Mouse (Mus musculus) hindbrain, embryonic 15.5 days (tissue): Measurements from ENCODE around the gene Prkn. TPM values are rescaled to one million over a fixed set of nuclear protein-coding genes. Genes with fewer than 3 reads are reported as not detected.
A peak's percentile ranks its signal among the peaks of the same experiment; 100 is the strongest.

ENCODE experiments used
- ATAC-seq: fragments of 200-750 bp; cut with Nextera tagmentation; 2 replicates; pipeline ENCODE4 v1.8.0; 2017; ENCODE audit warnings: low read depth, moderate number of reproducible peaks, moderate TSS enrichment; ENCODE audit not compliant: low FRiP score
- H3K27ac ChIP-seq: fragments of 300-500 bp; sonication (generic); replicated peaks from 2 replicates; pipeline ENCODE4 v1.5.1; 2015; ENCODE audit warnings: mild to moderate bottlenecking, inconsistent platforms
- H3K27me3 ChIP-seq: fragments of 300-500 bp; sonication (generic); 2 replicates; pipeline ENCODE4 v1.6.1; 2015; ENCODE audit warnings: control low read depth, inconsistent platforms
- H3K36me3 ChIP-seq: fragments of 300-500 bp; sonication (generic); 2 replicates; pipeline ENCODE4 v1.6.1; 2015; ENCODE audit warnings: control low read depth, inconsistent platforms
- H3K4me1 ChIP-seq: fragments of 300-500 bp; sonication (generic); replicated peaks from 2 replicates; pipeline ENCODE4 v1.6.1; 2015; ENCODE audit warnings: control low read depth, inconsistent platforms
- H3K4me2 ChIP-seq: fragments of 300-500 bp; sonication (generic); 2 replicates; pipeline ENCODE4 v1.6.1; 2015; ENCODE audit warnings: moderate library complexity, mild to moderate bottlenecking, inconsistent platforms
- H3K4me3 ChIP-seq: fragments of 300-500 bp; sonication (generic); 2 replicates; pipeline ENCODE4 v1.5.1; 2015; ENCODE audit warnings: mild to moderate bottlenecking, inconsistent platforms
- H3K9ac ChIP-seq: fragments of 300-500 bp; sonication (generic); 2 replicates; pipeline ENCODE4 v1.6.1; 2015; ENCODE audit warnings: inconsistent platforms
- H3K9me3 ChIP-seq: fragments of 300-500 bp; sonication (generic); 2 replicates; pipeline ENCODE4 v1.6.1; 2016; ENCODE audit warnings: control low read depth, inconsistent platforms
- WGBS: fragments of 180-500 bp; shearing (Covaris S2); methylation state at CpG from one replicate; pipeline ENCODE4 v1.1.7; 2015; 5-methylcytosine and 5-hydroxymethylcytosine counted together
- polyA plus RNA-seq: library from polyadenylated mRNA; unstranded; fragments of >200 nt; fragmentation: Nextera tagmentation; extraction: Ambion mirVana; gene quantifications from 2 replicates; pipeline ENCODE4 v1.2.1, GENCODE M21; 2015

Gene Prkn
- polyA plus RNA-seq, 1 experiment from 2014 or later = 4.3 TPM

DNA sequence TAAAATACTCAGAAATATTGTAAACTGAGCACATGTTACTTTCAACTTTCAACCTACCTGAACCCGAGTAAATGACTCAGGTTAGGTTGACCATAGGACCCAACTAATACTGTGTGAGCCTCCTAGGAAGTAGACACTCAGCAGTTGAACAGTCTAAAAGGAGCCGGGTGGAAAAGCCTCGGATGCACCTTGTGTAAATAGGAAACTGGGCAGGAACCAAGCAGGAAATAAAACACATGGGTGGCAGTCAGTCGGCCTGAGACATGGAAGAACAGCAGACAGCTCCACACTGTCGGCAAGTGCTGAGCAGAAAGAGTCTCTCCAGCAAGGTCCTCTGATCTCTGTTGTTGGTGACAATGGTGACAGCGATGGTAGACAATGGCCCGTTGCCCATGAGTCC is 676.0 kb downstream of the Prkn start:
- Histone ChIP-seq H3K36me3 (no peaks in the 10 kb centered on the region), H3K9ac (no peak overlapping the region), H3K27ac (no peak overlapping the region), H3K27me3 (no peaks in the 10 kb centered on the region), H3K4me3 (no peak overlapping the region), H3K4me1 (peaks cover 4% of the 10 kb centered on the region; the same call in 1 of the 2 replicates), H3K4me2 (no peak overlapping the region), H3K9me3 (no peaks in the 10 kb centered on the region)
- ATAC-seq = no peak
- WGBS = 85% methylated on average over 7 of the region's 7 CpGs

DNA sequence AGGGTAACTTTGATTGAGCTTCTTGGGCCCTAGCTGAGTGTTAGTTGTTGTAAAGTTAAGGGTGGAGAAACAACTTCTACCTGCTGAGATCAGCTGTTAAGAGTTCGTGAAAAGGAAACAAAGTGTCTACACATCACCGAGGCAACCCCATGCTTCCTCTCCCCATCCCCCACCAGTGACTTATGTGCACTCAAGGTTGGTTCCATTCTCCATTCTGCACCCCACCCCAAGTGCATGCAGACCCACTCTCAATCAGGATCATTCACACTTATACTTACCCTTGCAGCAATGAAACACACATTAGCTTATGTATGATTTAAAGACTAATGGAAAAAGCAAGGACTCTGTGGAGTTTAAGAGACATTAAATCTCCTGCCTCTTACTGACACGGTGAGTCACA is 691.9 kb downstream of the Prkn start:
- 27% methylated on average over 3 of the region's 3 CpGs for WGBS
- H3K27ac ChIP-seq = no peak overlapping the region
- no peaks in the 10 kb centered on the region for H3K9me3 ChIP-seq
- H3K4me3 ChIP-seq = no peak overlapping the region
- H3K36me3 ChIP-seq = no peaks in the 10 kb centered on the region
- H3K27me3 ChIP-seq = no peaks in the 10 kb centered on the region
- peaks cover 7% of the 10 kb centered on the region for H3K4me1 ChIP-seq
- H3K9ac ChIP-seq = no peak overlapping the region
- no peak for ATAC-seq
- H3K4me2 ChIP-seq = no peak overlapping the region

DNA sequence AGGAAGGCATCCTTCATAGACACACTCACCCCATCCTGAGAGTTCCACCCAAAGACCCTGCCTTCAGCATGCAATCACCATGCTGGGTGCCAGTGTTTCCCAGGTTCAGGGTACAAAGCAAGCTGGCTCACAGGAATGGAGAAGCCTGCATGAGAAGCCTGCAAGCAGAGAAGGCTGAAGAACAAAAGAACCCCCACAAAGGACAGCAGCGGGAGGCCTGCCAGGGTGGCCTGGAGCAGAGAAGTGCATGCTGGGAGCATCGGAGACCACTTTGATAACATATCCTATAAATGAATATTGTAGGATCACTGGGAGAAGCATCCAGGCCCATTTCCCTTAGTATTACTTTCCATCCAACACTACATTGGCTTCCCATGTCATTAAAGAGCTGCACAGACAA is 692.6 kb downstream of the Prkn start:
- no peak for ATAC-seq
- Histone ChIP-seq H3K4me3 (no peak overlapping the region), H3K27me3 (no peaks in the 10 kb centered on the region), H3K9me3 (no peaks in the 10 kb centered on the region), H3K27ac (peak overlapping the region; percentile 1; the same call in 1 of the 2 replicates), H3K4me2 (no peak overlapping the region), H3K36me3 (no peaks in the 10 kb centered on the region), H3K4me1 (peaks cover 7% of the 10 kb centered on the region), H3K9ac (no peak overlapping the region)
- WGBS = 33% methylated on average over 2 of the region's 2 CpGs

DNA sequence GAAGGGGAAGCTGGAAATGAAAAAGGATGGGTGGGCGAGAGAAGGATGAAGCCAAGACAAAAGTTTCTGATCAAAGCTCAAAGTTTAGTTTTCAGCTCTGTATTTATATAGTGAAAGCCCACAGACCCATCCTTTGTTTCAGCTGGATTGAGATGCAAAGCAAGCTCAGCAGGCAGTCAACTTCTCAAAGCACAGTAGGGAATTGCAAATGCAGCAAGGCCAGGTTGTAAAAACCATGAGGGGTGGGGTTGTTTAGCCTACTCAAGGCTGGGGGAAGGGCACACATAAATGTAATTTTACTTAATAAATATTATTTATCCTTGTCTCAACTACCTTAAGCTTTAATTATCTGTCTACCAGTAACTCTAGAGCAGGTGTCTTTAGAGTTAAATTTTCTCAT is 693.7 kb downstream of the Prkn start:
- H3K4me2 ChIP-seq = no peak overlapping the region
- no peaks in the 10 kb centered on the region for H3K27me3 ChIP-seq
- H3K9me3 ChIP-seq = no peaks in the 10 kb centered on the region
- no peak overlapping the region for H3K9ac ChIP-seq
- H3K4me3 ChIP-seq = no peak overlapping the region
- WGBS = 34% methylated on average over 1 of the region's 1 CpGs
- H3K4me1 ChIP-seq = peaks cover 7% of the 10 kb centered on the region
- H3K36me3 ChIP-seq = no peaks in the 10 kb centered on the region
- no peak for ATAC-seq
- H3K27ac ChIP-seq = no peak overlapping the region

- Histone ChIP-seq H3K4me3 (no peak overlapping the region), H3K36me3 (no peaks in the 10 kb centered on the region), H3K9me3 (no peaks in the 10 kb centered on the region), H3K4me1 (peaks cover 12% of the 10 kb centered on the region), H3K4me2 (no peak overlapping the region), H3K27me3 (no peaks in the 10 kb centered on the region), H3K9ac (no peak overlapping the region), H3K27ac (no peak overlapping the region)
- no peak for ATAC-seq
- 94% methylated on average over 7 of the region's 7 CpGs for WGBS
Measured at GRCm38 (mm10) chr17:11538826-11539225, 698.6 kb downstream of the Prkn start.

DNA sequence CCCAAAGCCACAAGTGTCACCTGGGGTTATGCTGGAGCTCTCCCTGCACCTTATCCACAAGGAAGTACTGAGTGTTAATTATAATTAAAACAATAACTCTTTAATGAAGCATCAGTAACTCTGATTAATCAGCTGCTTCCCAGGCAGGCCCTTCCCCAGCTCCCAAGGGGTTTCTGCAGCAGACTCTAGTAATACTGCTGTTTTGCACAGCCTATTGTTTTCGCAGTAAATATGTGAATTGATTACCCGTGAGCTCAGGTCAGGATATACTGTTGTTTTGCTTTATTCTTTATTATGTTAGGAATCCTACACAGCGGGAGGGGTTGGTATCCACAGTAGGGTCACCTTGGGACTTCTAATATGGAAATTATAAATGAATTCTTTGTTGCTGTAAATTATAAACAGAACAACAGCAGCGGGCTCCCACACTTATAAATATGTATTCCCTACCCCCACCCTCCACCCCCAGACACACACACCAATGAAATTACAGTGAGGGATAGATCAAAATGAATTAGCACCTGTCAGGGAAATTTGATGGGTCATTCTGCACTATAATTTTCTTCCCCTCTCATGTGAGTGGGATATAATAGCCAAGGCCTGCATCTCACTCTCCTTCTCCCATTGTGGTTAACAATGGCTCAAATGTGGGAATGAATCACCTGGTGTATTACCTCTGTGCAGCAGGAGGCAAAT is 701.9 kb downstream of the Prkn start:
- peak overlapping the region; percentile 21; the same call in 1 of the 2 replicates for H3K27ac ChIP-seq
- no peak overlapping the region for H3K9ac ChIP-seq
- peak; percentile 69 for ATAC-seq
- H3K27me3 ChIP-seq = no peaks in the 10 kb centered on the region
- no peak overlapping the region for H3K4me3 ChIP-seq
- no peak overlapping the region for H3K4me2 ChIP-seq
- H3K9me3 ChIP-seq = no peaks in the 10 kb centered on the region
- no peaks in the 10 kb centered on the region for H3K36me3 ChIP-seq
- H3K4me1 ChIP-seq = peaks cover 12% of the 10 kb centered on the region
- 21% methylated on average over 4 of the region's 4 CpGs for WGBS

DNA sequence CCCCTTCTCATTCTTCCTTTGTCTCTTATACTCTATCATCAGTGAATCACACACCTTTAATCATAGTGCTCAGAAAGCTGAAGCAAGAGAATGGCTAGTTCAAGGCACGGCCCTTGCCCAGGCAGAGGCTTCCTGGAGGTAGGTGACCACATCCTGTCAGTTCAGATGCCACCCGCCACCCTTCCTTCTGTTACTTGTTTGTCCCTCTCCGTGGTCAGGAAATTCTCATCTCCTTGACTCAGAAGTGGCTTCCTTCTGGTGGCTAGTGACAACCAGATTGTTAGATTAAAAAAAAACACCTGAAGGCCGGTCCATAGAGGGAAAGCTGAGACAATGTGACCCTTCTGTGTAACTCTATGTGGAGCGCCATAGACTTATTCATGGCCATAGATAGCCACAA is 710.4 kb downstream of the Prkn start:
- no peaks in the 10 kb centered on the region for H3K4me1 ChIP-seq
- no peak for ATAC-seq
- no peak overlapping the region for H3K27ac ChIP-seq
- no peaks in the 10 kb centered on the region for H3K27me3 ChIP-seq
- no peaks in the 10 kb centered on the region for H3K36me3 ChIP-seq
- 88% methylated on average over 5 of the region's 5 CpGs for WGBS
- H3K4me3 ChIP-seq = no peak overlapping the region
- H3K9ac ChIP-seq = no peak overlapping the region
- H3K4me2 ChIP-seq = no peak overlapping the region
- no peaks in the 10 kb centered on the region for H3K9me3 ChIP-seq

DNA sequence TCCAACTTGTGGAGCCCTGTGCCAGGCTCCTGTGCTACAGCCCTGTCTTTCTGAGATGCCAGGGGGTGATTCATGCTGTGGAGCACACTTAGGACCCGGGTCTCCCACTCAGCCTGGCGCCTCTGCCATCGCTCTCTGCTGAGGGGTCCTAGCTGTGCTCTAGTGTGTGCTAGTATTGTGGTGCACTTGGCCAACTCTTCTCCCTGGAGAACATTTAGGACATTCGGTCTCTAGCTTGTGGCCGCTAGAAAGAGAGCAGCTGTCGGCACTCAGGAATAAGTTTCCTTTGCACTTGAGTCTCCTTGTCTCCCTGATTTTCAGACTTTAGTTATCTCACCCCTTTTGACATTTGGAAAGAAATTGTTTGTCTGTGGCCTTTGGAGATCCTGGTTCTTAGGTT is 725.5 kb downstream of the Prkn start:
- no peak overlapping the region for H3K9ac ChIP-seq
- no peak for ATAC-seq
- no peak overlapping the region for H3K4me3 ChIP-seq
- 93% methylated on average over 6 of the region's 6 CpGs for WGBS
- no peak overlapping the region for H3K27ac ChIP-seq
- H3K27me3 ChIP-seq = no peaks in the 10 kb centered on the region
- H3K4me2 ChIP-seq = no peak overlapping the region
- no peaks in the 10 kb centered on the region for H3K9me3 ChIP-seq
- H3K4me1 ChIP-seq = no peaks in the 10 kb centered on the region
- H3K36me3 ChIP-seq = no peaks in the 10 kb centered on the region

DNA sequence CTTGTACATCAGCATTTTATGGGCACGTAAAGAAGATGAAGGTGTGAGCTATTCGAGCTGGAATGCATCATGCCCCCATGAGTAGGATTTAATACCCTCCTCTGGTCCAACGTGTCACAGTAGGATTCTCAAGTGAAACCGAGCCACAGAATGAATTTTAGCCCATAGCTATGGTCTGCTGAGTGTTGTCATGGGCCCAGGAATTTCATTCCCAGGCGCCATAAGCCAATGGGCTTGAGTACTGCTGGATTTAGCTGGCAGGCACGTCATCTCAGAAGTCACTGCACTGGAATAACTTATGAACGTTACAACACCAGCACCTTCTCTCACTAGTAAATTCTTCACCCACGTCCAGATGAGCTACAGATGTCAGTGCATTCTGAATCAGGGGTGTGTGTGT is 730.2 kb downstream of the Prkn start:
- no peaks in the 10 kb centered on the region for H3K36me3 ChIP-seq
- H3K4me3 ChIP-seq = no peak overlapping the region
- H3K4me1 ChIP-seq = no peaks in the 10 kb centered on the region
- H3K4me2 ChIP-seq = no peak overlapping the region
- WGBS = 68% methylated on average over 8 of the region's 8 CpGs
- H3K27ac ChIP-seq = no peak overlapping the region
- H3K27me3 ChIP-seq = no peaks in the 10 kb centered on the region
- no peak for ATAC-seq
- no peak overlapping the region for H3K9ac ChIP-seq
- H3K9me3 ChIP-seq = no peaks in the 10 kb centered on the region

DNA sequence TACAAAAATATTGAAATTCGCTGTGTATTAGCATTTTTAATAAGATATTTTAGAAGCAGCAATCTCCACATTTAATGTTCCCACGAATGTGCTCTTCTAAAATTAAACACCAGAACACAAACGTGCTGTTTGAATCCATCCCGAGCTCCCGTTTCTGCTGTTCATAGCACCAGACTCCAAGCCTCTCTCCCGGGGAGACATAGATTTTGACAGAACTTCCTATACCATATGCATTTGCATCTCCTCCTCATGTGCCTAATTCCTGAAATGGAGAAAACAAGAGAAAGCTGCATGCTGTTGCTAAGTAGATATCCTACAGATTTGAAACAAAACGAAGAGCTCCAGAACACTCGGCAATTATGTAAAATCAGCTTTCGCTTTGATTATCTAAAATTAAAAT is 733.5 kb downstream of the Prkn start:
- Histone ChIP-seq H3K36me3 (no peaks in the 10 kb centered on the region), H3K4me3 (no peak overlapping the region), H3K27me3 (no peaks in the 10 kb centered on the region), H3K9me3 (no peaks in the 10 kb centered on the region), H3K4me2 (no peak overlapping the region), H3K27ac (no peak overlapping the region), H3K9ac (no peak overlapping the region), H3K4me1 (no peaks in the 10 kb centered on the region)
- 90% methylated on average over 9 of the region's 9 CpGs for WGBS
- no peak for ATAC-seq

DNA sequence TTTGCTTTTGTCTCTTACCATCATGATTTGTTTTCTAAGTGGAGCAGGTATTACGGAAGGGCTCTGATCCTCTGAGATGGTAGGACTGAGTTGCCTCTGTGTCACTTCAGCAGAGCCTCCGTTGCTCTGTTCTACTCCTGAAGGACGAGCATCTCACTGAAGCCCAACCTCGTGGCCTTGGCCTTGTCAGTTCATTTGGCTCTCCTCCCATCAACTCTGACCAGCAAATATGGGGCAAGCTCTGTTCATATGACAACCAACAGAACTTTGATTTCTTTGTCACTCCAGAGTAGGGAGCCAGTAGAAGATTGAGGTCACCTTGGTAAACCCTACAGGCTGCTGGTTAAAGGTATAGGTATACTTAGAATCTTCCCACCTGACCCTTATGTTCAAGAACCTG is 745.3 kb downstream of the Prkn start:
- H3K36me3 ChIP-seq = no peaks in the 10 kb centered on the region
- no peak overlapping the region for H3K27ac ChIP-seq
- WGBS = 92% methylated on average over 4 of the region's 4 CpGs
- no peaks in the 10 kb centered on the region for H3K4me1 ChIP-seq
- H3K9ac ChIP-seq = no peak overlapping the region
- H3K4me3 ChIP-seq = no peak overlapping the region
- no peak overlapping the region for H3K4me2 ChIP-seq
- H3K9me3 ChIP-seq = no peaks in the 10 kb centered on the region
- H3K27me3 ChIP-seq = no peaks in the 10 kb centered on the region
- ATAC-seq = no peak

DNA sequence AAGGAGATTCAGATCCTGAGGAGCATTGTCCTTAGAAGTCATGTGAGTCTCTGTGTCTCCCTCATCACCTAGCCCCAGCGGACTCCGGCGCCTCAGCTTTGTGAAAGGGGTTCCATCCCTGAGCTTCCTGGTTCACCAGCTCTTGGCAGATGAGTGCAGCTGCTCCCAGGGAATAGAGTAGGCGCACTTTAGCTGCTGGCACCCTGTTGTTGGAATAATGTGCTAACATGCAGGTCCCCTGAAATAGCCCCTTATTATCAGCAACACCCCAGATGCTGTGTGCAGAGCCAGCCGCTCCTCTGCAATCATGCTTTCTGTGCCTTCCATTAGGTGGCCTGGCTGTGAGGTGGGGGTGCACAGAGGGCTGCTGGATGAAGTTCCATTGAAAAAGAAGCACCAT is 767.7 kb downstream of the Prkn start:
- H3K27me3 ChIP-seq = no peaks in the 10 kb centered on the region
- H3K4me3 ChIP-seq = no peak overlapping the region
- WGBS = 86% methylated on average over 5 of the region's 5 CpGs
- no peaks in the 10 kb centered on the region for H3K36me3 ChIP-seq
- H3K27ac ChIP-seq = no peak overlapping the region
- H3K9me3 ChIP-seq = no peaks in the 10 kb centered on the region
- H3K9ac ChIP-seq = no peak overlapping the region
- H3K4me1 ChIP-seq = peaks cover 23% of the 10 kb centered on the region
- ATAC-seq = no peak
- H3K4me2 ChIP-seq = no peak overlapping the region

- H3K4me3 ChIP-seq = no peak overlapping the region
- H3K9me3 ChIP-seq = no peaks in the 10 kb centered on the region
- no peak overlapping the region for H3K4me2 ChIP-seq
- H3K36me3 ChIP-seq = no peaks in the 10 kb centered on the region
- H3K27me3 ChIP-seq = no peaks in the 10 kb centered on the region
- H3K4me1 ChIP-seq = peaks cover 32% of the 10 kb centered on the region
- ATAC-seq = no peak
- no peak overlapping the region for H3K27ac ChIP-seq
- 5% methylated on average over 7 of the region's 7 CpGs for WGBS
- no peak overlapping the region for H3K9ac ChIP-seq
Measured at GRCm38 (mm10) chr17:11611459-11611858, 771.3 kb downstream of the Prkn start.
